Mouse (Mus musculus) left cerebral cortex, adult 11 months (tissue): ENCODE measurements around the gene Ets2.

Source experiments
- DNase-seq: peaks from one replicate; pipeline ENCODE4 v3.0.0; 2022; ENCODE audit warnings: low spot score

The Ets2 gene

DNA sequence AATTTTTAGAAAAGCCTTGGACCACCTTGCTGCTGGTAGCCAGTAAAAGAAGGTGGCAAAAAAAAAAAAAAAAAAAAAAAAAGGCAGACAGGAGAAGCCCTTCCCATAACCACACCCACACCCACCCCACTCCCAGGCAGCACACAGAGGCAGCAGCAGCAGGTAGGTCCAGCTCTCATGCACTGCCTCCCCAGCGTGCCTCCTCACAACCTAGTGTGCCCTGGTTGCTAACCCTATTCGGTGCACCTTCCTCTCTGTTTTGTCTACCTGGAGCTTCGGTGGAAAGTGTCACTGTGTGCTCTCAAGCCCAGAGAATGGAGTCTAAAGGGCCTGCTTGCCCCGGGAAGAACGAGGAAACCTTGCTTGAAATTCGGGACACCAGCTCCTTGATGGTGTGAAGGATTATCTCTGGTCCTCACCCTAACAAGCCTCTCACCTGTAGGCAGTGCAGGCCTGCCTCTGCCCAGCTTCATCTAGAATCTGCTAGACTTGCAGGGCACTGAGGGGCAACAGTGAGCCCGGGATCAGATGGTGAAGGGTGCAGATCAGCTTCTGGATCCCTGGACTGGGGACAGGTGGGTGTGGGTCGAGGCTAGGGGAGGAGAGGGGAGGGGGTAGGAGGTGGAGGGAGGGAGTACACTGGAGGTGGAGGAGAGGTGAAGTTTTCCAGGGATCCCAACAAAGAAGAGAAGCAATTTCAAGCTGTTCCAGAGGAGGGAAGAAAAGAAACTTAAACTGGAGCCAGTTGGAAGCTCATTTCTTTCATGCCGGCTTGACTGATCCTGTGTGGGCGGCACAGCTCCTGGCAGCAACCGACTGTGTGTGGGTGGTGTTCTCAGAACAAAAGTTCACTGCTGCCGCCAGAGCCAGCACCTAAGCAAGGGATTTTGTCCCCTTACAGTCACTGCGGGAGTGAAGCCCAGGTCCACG is 67.5 kb downstream of the Ets2 start:
- peak; percentile 86 for DNase-seq

DNA sequence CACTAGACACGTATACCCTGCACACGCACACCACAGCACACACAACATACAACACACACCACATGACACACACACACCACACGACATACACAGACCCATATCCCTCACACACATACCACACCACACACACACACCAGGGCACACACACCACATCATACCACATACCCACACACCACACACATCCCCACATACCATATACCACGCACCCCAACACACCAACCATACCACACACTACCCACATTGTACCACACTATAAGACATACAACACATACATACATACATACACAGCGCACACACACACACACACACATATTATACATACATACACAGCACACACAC is 68.1 kb downstream of the Ets2 start:
- DNase-seq = no peak

DNA sequence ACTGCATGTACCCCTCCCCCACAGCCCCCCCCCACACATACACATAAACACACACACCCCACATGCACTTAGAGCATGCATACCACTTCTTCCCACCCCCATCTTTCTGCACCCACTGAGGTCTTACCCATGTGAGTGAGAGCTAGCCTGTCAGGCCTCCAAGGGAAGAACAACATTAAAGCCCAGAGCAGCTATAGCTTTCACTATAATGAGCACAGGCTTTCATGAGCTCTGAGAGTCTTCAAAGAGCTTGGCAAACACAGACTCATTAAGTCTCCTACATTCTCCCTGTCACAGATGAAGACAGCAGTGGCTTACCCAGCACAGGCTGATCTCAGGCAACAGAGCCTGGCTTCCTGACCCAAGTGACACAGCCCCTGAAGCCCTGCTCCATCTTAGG is 68.5 kb downstream of the Ets2 start:
- DNase-seq = no peak
